Mouse (Mus musculus): Measurements from ENCODE around the gene Sirpa. TPM values are rescaled to one million over a fixed set of nuclear protein-coding genes. Genes with fewer than 3 reads are reported as not detected.

Sirpa gene
- polyA plus RNA-seq, 1 experiment from 2014 or later, result 13.2 TPM

DNA sequence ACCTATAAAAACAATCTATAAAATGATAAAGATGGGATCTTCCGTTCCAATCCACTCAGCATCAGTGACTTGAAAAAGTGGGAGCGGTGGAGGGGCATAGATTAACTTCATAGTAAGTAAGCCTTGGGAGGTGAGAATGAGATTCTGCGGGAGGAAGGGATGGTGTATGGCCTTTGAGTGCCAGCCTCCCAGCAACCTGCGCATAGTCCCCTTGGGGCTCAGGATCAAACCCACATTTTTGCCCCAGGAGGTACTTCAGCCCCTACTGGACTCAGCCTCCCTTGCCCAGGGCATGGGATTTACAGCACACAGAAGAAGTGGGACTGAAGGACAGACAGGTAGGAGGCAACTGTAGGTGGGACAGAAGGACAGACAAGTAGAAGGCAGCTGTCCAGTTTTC, 2.6 kb downstream of the Sirpa start:
- H3K27ac ChIP-seq (replicated peaks), result no peak overlapping the region
- no peak for TF ChIP-seq CTCF (IDR thresholded peaks at IDR 0.05; ENCODE audit: low read depth)
- TF ChIP-seq EP300 (optimal IDR thresholded peaks at IDR 0.05), result no peak
- no peak overlapping the region for H3K9ac ChIP-seq (ENCODE audit: low read length)
- H3K36me3 ChIP-seq (ENCODE audit: control insufficient read depth, insufficient read depth, low read length), result no peaks in the 10 kb centered on the region
- H3K4me3 ChIP-seq (ENCODE audit: low read depth, low read length), result no peak overlapping the region
- no peak for ATAC-seq (ENCODE audit: low FRiP score, low TSS enrichment)
- WGBS, result 73% methylated on average over 4 of the region's 4 CpGs
- H3K4me2 ChIP-seq (replicated peaks; ENCODE audit: low read depth), result peak overlapping the region; percentile 87; the same call in 1 of the 2 replicates
- H3K27me3 ChIP-seq (ENCODE audit: control insufficient read depth, insufficient read depth, low read length), result no peaks in the 10 kb centered on the region
- no peak for DNase-seq (ENCODE audit: low spot score)
- H3K4me1 ChIP-seq (replicated peaks; ENCODE audit: control insufficient read depth, insufficient read depth), result no peaks in the 10 kb centered on the region
- no peaks in the 10 kb centered on the region for H3K9me3 ChIP-seq (ENCODE audit: control insufficient read depth, low read length)

DNA sequence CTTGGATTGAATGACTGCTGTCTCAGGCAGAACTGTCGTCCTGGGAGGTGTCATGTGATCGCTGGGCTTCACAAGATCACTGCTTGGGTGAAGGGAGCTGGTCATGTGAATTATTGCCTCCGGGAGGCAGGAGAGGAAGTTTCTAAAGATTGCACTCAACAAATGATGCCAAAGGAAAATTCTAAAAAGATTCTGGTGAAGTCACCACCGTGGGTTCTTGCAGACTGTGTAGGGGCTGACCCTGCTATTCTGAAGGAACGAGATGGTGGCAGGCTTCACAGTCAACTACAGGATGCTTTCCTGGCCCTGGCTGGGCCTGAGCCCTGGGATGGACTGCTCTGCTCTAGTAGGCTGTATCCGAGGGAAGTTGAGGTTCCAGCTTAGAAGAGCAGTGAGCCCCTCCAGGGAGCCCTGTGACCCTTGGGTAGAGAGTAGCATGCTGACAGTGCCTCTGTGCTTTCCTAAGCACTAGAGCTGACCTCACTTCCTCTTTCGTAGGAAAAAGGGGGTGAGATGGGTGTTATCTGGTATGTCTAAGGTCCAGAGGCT, 3.1 kb downstream of the Sirpa start:
- DNase-seq (ENCODE audit: low spot score) (no peak), ATAC-seq (ENCODE audit: low FRiP score, low TSS enrichment) (no peak)
- no peaks in the 10 kb centered on the region for H3K27me3 ChIP-seq (ENCODE audit: control insufficient read depth, insufficient read depth, low read length)
- H3K27ac ChIP-seq (replicated peaks), result no peak overlapping the region
- no peaks in the 10 kb centered on the region for H3K36me3 ChIP-seq (ENCODE audit: control insufficient read depth, insufficient read depth, low read length)
- WGBS, result 49% methylated on average over 7 of the region's 7 CpGs
- H3K4me2 ChIP-seq (replicated peaks; ENCODE audit: low read depth), result no peak overlapping the region
- no peak overlapping the region for H3K4me3 ChIP-seq (ENCODE audit: low read depth, low read length)
- no peak overlapping the region for H3K9ac ChIP-seq (ENCODE audit: low read length)
- no peak for TF ChIP-seq EP300 (optimal IDR thresholded peaks at IDR 0.05)
- TF ChIP-seq CTCF (IDR thresholded peaks at IDR 0.05; ENCODE audit: low read depth), result no peak
- H3K4me1 ChIP-seq (replicated peaks; ENCODE audit: control insufficient read depth, insufficient read depth), result no peaks in the 10 kb centered on the region
- no peaks in the 10 kb centered on the region for H3K9me3 ChIP-seq (ENCODE audit: control insufficient read depth, low read length)

GRCm38 (mm10) chr2:129596555-129597172, 4.0 kb downstream of the Sirpa start:
- Histone ChIP-seq H3K27me3 (ENCODE audit: control insufficient read depth, insufficient read depth, low read length) (no peaks in the 10 kb centered on the region), H3K27ac (replicated peaks) (no peak overlapping the region), H3K36me3 (ENCODE audit: control insufficient read depth, insufficient read depth, low read length) (no peaks in the 10 kb centered on the region), H3K4me2 (replicated peaks; ENCODE audit: low read depth) (no peak overlapping the region), H3K9me3 (ENCODE audit: control insufficient read depth, low read length) (no peaks in the 10 kb centered on the region), H3K4me3 (ENCODE audit: low read depth, low read length) (no peak overlapping the region), H3K9ac (ENCODE audit: low read length) (no peak overlapping the region), H3K4me1 (replicated peaks; ENCODE audit: control insufficient read depth, insufficient read depth) (peaks cover 7% of the 10 kb centered on the region; the same call in 1 of the 2 replicates)
- DNase-seq (ENCODE audit: low spot score) (no peak), ATAC-seq (ENCODE audit: low FRiP score, low TSS enrichment) (no peak)
- no peak for TF ChIP-seq CTCF (IDR thresholded peaks at IDR 0.05; ENCODE audit: low read depth)
- TF ChIP-seq EP300 (optimal IDR thresholded peaks at IDR 0.05), result no peak
- WGBS, result 86% methylated on average over 15 of the region's 15 CpGs

GRCm38 (mm10) chr2:129597581-129597980, 4.9 kb downstream of the Sirpa start:
- DNase-seq (ENCODE audit: low spot score) (no peak), ATAC-seq (ENCODE audit: low FRiP score, low TSS enrichment) (no peak)
- WGBS, result 50% methylated on average over 1 of the region's 1 CpGs
- Histone ChIP-seq H3K4me2 (replicated peaks; ENCODE audit: low read depth) (no peak overlapping the region), H3K27me3 (ENCODE audit: control insufficient read depth, insufficient read depth, low read length) (no peaks in the 10 kb centered on the region), H3K9me3 (ENCODE audit: control insufficient read depth, low read length) (no peaks in the 10 kb centered on the region), H3K4me1 (replicated peaks; ENCODE audit: control insufficient read depth, insufficient read depth) (peaks cover 7% of the 10 kb centered on the region; the same call in 1 of the 2 replicates), H3K36me3 (ENCODE audit: control insufficient read depth, insufficient read depth, low read length) (no peaks in the 10 kb centered on the region), H3K27ac (replicated peaks) (no peak overlapping the region), H3K4me3 (ENCODE audit: low read depth, low read length) (no peak overlapping the region), H3K9ac (ENCODE audit: low read length) (no peak overlapping the region)
- TF ChIP-seq CTCF (IDR thresholded peaks at IDR 0.05; ENCODE audit: low read depth), result no peak
- no peak for TF ChIP-seq EP300 (optimal IDR thresholded peaks at IDR 0.05)

GRCm38 (mm10) chr2:129598094-129598493, 5.5 kb downstream of the Sirpa start:
- no peak for ATAC-seq (ENCODE audit: low FRiP score, low TSS enrichment)
- no peak overlapping the region for H3K27ac ChIP-seq (replicated peaks)
- no peak for DNase-seq (ENCODE audit: low spot score)
- no peaks in the 10 kb centered on the region for H3K27me3 ChIP-seq (ENCODE audit: control insufficient read depth, insufficient read depth, low read length)
- no peak overlapping the region for H3K4me3 ChIP-seq (ENCODE audit: low read depth, low read length)
- 61% methylated on average over 9 of the region's 9 CpGs for WGBS
- peaks cover 7% of the 10 kb centered on the region; the same call in 1 of the 2 replicates for H3K4me1 ChIP-seq (replicated peaks; ENCODE audit: control insufficient read depth, insufficient read depth)
- H3K4me2 ChIP-seq (replicated peaks; ENCODE audit: low read depth), result no peak overlapping the region
- H3K9ac ChIP-seq (ENCODE audit: low read length), result no peak overlapping the region
- TF ChIP-seq EP300 (optimal IDR thresholded peaks at IDR 0.05), result no peak
- no peak for TF ChIP-seq CTCF (IDR thresholded peaks at IDR 0.05; ENCODE audit: low read depth)
- H3K36me3 ChIP-seq (ENCODE audit: control insufficient read depth, insufficient read depth, low read length), result no peaks in the 10 kb centered on the region
- no peaks in the 10 kb centered on the region for H3K9me3 ChIP-seq (ENCODE audit: control insufficient read depth, low read length)
